Mouse (Mus musculus) G1E-ER4 (cell line): ENCODE measurements at regions not wholly inside any gene's neighbourhood (a gene's known extent, or its start where the extent isn't known, plus 50 kb on each side); places are given as distances from the start of the nearest gene placed in this dataset.

Experiments
- GATA1 ChIP-seq: IDR thresholded peaks from one replicate; pipeline ENCODE4 v1.8.0; 2012; ENCODE audit warnings: low read length, inconsistent platforms

DNA sequence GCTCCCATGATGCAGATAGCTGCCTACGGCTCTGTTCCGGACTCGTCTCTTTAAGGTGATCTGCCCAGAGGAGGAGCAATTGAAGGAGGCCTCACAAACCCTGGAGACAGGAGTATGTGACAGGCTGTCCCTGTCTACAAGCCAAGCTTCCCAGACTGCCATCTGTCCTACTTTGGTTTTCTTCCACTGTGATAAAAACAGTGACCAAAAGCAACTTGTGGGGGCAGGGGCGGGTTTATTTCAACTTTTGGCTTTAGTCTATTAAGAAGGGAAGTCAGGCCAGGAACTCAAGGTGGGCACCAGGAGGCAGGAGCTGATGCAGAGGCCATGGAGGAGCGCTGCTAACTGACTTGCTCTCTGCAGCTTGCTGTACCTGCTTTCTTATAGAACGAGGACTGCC lies 193.9 kb downstream of the Opa1 start:
- TF ChIP-seq GATA1, result no peak

GRCm38 (mm10) chr16:29774949-29775348 lies 195.8 kb downstream of the Opa1 start:
- TF ChIP-seq GATA1, result no peak

DNA sequence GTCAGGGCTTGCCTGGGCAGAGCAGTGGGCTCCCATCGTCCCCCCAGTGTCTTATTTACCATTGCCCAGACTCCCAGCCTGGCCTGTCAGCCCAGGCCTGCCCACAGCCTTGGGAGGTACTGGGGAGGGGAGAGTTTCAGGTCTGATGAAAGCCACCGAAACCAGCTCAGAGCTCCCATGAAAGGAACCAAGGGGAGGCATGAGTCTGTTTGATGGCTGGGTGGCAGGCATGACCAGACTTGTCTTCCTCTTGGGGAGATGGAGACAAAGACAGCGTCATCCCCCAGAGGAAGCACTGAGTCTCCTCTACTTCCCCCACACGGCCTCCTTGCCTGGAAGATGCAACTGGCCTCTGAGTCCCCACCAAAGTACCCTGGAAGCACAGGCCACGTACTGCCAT lies 196.7 kb downstream of the Opa1 start:
- no peak for TF ChIP-seq GATA1

DNA sequence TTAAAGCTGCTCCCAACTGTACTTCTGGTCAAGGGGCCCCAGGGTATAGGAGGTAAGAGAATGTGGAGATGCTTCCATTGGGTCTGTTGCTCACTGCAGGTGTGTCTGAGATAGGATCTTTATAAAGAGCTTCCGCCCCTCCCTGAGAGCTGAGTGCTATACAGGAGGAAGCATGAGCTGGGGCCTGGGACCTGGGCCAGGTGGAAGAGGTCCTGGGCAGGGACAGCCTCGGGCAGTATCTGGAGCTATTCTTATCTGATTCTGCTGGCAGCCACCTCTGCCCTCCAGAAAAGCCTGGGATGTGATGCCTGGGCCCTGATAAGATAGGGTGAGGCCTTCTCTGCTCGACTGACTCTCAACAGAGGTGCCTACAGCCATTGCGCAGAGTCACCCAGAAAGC lies 203.3 kb downstream of the Opa1 start:
- no peak for TF ChIP-seq GATA1

DNA sequence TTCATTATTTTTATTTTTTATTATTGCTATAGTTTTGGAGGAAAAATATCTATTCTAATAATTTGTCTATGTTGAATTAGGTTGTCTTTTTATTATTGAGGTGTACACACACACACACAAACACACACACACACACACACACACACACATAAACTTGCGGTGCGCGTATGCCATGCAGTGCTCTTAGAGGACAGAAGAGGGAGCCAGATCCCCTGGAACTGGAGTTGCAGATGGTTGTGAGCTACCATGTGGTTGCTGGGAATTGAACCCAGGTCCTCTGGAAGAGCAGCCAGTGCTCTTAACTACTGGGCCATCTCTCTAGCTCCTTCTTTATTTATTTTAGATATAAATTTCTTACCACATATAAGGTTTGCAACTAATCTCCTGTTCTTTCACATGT lies 206.0 kb downstream of the Opa1 start:
- TF ChIP-seq GATA1, result no peak

DNA sequence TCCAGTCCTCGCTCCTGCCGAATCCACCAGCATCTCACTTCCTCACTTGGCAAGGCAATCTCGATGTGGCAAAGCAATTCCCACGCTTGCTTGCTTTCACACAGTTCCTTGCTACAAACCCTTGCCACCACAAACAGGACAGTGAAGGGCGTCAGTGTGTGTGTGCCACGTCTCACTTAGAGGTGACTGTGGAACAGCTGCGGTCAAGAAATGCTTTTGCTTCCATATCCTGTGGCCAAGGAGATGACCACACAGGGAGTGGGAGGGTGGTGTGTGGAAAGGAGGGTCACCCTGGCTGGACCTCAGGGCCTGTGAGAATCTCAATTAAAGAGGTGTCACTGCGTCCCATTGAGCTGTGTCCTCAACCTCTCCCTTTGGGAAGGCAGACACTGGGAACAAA lies 207.4 kb downstream of the Opa1 start:
- TF ChIP-seq GATA1, result no peak

DNA sequence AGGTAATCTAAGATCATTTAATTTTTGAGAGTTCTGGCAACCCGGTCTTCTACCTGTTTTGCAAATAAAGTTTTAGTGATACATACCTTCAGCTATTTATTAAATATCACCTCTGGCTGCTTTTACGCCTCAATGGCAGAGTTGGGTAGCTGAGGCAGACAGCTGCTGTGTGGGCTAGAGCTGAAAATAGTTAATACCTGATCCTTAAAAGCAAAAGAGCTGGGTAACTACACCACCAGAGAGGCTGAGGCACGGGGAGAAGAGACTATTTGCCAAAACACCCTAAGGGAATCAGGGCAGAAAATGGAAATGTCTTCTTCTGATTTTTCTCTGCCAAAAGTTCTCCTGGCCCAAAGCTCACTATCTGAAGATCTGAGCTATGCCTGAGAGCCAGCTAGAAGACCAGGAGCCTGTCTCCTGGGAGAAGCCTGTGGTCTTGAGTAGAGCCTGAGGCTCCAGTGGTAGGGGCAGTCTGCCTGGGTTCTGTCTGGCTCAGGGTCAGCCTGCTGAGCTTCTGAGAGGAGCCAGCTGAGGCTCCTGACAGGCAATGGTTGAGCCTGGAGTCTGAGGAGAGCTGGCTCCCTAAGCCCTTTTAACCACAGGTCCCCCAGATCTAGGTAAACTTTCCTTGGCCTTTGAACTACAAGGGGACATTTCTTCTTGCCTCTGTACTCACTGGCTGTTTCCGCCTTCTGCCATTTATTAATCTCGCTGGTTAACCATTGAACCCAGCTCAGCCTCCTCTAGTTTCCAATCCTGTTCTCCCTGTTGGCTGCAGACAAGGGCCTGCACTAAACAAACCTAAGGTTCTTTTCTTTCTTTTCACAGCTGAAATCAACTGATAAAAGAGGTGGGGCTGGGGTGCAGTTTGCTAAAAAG lies 208.7 kb downstream of the Opa1 start:
- TF ChIP-seq GATA1, result no peak

- no peak for TF ChIP-seq GATA1
These were observed 210.9 kb downstream of the Opa1 start for GRCm38 (mm10) chr16:29790064-29790463.

GRCm38 (mm10) chr16:29799250-29799649 lies 220.1 kb downstream of the Opa1 start:
- TF ChIP-seq GATA1, result no peak

GRCm38 (mm10) chr16:29799893-29800292 lies 220.8 kb downstream of the Opa1 start:
- TF ChIP-seq GATA1, result no peak

- TF ChIP-seq GATA1, result no peak
These were observed 221.3 kb downstream of the Opa1 start for GRCm38 (mm10) chr16:29800457-29800856.

- no peak for TF ChIP-seq GATA1
These were observed 223.0 kb downstream of the Opa1 start for GRCm38 (mm10) chr16:29802085-29802484.

DNA sequence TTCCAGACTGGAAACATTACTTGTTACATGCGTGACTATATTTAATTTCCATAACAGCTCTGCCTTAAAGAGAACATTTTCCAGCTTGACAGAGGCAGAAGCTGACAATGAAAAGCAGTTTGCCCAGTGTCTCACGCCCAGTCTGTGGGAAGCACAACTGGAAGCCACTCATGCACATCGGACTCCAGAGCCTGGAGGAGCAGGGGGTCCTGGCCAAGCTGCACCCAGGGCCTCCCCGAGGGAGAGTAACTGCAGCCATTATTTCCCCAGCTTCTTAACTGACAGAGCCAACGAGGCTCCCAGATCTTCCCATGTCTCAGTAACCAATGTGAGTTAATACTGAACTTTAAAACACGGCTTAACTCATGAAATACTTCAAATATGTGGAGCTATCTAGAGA lies 223.5 kb downstream of the Opa1 start:
- no peak for TF ChIP-seq GATA1

GRCm38 (mm10) chr16:29807859-29808258 lies 228.7 kb downstream of the Opa1 start:
- TF ChIP-seq GATA1, result no peak

DNA sequence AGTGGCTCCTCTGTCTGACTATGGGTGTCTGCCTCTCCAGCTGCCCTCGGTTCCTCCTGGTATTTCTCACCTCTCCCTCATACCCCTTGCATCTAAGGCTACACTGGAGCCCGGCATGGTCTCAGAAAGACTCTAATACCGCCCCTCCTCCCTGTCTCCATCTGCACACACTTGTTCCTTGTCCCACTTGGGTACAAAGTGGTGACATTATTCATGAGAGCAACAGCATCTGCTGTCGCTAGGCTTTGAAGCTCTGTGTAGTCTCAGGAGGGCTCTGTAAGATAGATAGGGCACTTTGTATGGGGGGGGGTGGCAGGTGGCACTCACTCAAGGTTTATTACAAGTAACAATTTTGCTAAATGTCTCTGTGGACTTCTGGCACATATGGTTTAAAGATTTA lies 229.7 kb downstream of the Opa1 start:
- no peak for TF ChIP-seq GATA1

DNA sequence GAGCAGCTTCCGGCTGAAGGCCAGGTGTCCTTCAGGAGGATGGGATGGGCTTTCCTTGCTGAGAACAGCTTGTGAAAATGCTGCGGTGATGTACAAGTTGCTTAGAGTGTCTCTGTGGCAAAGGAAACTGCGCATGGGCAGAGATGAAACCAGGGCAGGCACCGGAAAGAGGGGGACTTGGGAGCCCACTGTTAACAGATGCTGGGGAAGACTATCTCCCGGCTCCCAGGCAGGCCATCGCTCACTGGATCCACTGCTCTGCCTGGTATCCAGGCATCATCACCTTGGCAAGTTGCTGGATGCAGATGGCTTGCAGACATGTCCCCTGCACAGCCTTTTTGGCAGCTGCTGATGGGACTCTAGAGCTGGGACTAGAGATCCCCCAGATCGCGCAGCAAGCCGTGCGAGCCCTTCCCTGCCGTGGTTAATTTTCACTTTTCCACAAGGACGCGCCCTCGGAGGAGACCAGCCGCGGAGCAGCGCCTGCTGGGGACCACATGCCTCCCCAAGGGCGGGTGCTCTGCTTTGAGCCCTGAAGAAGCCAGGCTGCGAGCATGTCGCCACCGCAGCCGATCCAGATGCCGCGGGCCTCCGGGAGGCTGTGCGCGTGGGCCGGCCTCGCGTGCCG lies 234.4 kb downstream of the Opa1 start:
- no peak for TF ChIP-seq GATA1

- TF ChIP-seq GATA1, result no peak
These were observed 234.9 kb downstream of the Opa1 start for GRCm38 (mm10) chr16:29814039-29814438.
